Mouse (Mus musculus): ENCODE measurements around the gene Vmn1r29.
"Not testable (repeated sequence)": the region's sequence is repeated elsewhere in the genome, so short reads cannot be mapped to it uniquely, and the experiment has no call there.

The Vmn1r29 gene

GRCm38 (mm10) chr6:58301249-58301648 is at the start of gene Vmn1r29:
Gene Vmn1r29, plus strand, starts transcription at chr6:58301549.
- in situ Hi-C loops (cut with MboI, MseI), result no loop called here

- in situ Hi-C loops (cut with MboI, MseI), result no loop called here
Measured at GRCm38 (mm10) chr6:58261737-58262136, 39.6 kb upstream of the Vmn1r29 start, which contains the start of gene Vmn1r28. Gene Vmn1r28, plus strand, starts transcription at chr6:58262037.

GRCm38 (mm10) chr6:58279661-58280060 is 21.7 kb upstream of the Vmn1r29 start:
- in situ Hi-C loops (cut with MboI, MseI), result not testable (repeated sequence)

- in situ Hi-C loops (cut with MboI, MseI), result no loop called here
Measured at GRCm38 (mm10) chr6:58292201-58292600, 9.1 kb upstream of the Vmn1r29 start.

GRCm38 (mm10) chr6:58298511-58298910 is 2.8 kb upstream of the Vmn1r29 start:
- in situ Hi-C loops (cut with MboI, MseI), result not testable (repeated sequence)

GRCm38 (mm10) chr6:58330686-58331085 is 29.3 kb downstream of the Vmn1r29 start:
- in situ Hi-C loops (cut with MboI, MseI), result loop anchor here (10.0 kb wide), 1 partner anchor 124 kb away; no protein-coding TSS in a partner anchor
